Mouse (Mus musculus) neural tube, embryonic 15.5 days (tissue): ENCODE data around the gene Farp1. TPM values are rescaled to one million over a fixed set of nuclear protein-coding genes. Genes with fewer than 3 reads are reported as not detected.

Experiments
- ATAC-seq: fragments of 200-750 bp; cut with Nextera tagmentation; 2 replicates; pipeline ENCODE4 v1.8.0; 2017; ENCODE audit warnings: mild to moderate bottlenecking, moderate TSS enrichment, moderate library complexity; ENCODE audit not compliant: low FRiP score
- H3K27ac ChIP-seq: fragments of 300-500 bp; sonication (generic); replicated peaks from 2 replicates; pipeline ENCODE4 v1.5.1; 2015; ENCODE audit warnings: mild to moderate bottlenecking, inconsistent platforms
- H3K27me3 ChIP-seq: fragments of 300-500 bp; sonication (generic); replicated peaks from 2 replicates; pipeline ENCODE4 v1.6.1; 2015; ENCODE audit warnings: inconsistent platforms
- H3K36me3 ChIP-seq: fragments of 300-500 bp; sonication (generic); 2 replicates; pipeline ENCODE4 v1.6.1; 2015; ENCODE audit warnings: inconsistent platforms
- H3K4me1 ChIP-seq: fragments of 300-500 bp; sonication (generic); 2 replicates; pipeline ENCODE4 v1.6.1; 2015; ENCODE audit warnings: inconsistent platforms
- H3K4me2 ChIP-seq: fragments of 300-500 bp; sonication (generic); 2 replicates; pipeline ENCODE4 v1.6.1; 2015; ENCODE audit warnings: inconsistent platforms, mild to moderate bottlenecking, moderate library complexity
- H3K4me3 ChIP-seq: fragments of 300-500 bp; sonication (generic); replicated peaks from 2 replicates; pipeline ENCODE4 v1.5.1; 2015; ENCODE audit warnings: mild to moderate bottlenecking, inconsistent platforms
- H3K9ac ChIP-seq: fragments of 300-500 bp; sonication (generic); replicated peaks from 2 replicates; pipeline ENCODE4 v1.6.1; 2015; ENCODE audit warnings: mild to moderate bottlenecking, inconsistent platforms
- H3K9me3 ChIP-seq: fragments of 300-500 bp; sonication (generic); replicated peaks from 2 replicates; pipeline ENCODE4 v1.6.1; 2016; ENCODE audit warnings: inconsistent platforms
- WGBS: fragments of 180-500 bp; shearing (Covaris S2); methylation state at CpG from one replicate; pipeline ENCODE4 v1.1.7; 2015; ENCODE audit warnings: mixed read lengths; 5-methylcytosine and 5-hydroxymethylcytosine counted together
- polyA plus RNA-seq: library from polyadenylated mRNA; unstranded; fragments of >200 nt; fragmentation: Nextera tagmentation; extraction: Ambion mirVana; gene quantifications from 2 replicates; pipeline ENCODE4 v1.2.1, GENCODE M21; 2015

Gene Farp1
- polyA plus RNA-seq, 1 experiment from 2014 or later, result 28.5 TPM

DNA sequence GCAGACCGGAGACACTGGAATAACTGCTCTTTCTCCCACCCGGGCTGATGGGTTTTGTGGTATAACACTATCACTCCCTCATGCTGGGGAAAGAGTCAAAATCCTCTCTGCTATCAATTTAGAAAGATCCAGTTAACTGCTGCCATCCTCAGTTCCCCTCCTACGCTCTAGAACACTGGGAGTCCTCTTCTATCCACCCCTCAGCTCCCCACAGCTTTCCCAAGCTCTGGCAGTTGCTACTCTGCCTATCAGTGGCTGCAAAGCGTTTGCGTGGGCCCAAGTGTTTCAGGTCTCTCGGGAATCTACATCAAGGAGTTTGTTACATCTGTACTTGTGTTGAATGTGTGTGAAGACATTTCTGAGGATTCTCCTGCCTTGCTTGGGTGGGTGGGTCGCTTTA lies 287.6 kb downstream of the Farp1 start:
- Histone ChIP-seq H3K27me3 (no peaks in the 10 kb centered on the region), H3K4me1 (peaks cover 15% of the 10 kb centered on the region), H3K4me3 (no peak overlapping the region), H3K36me3 (no peaks in the 10 kb centered on the region), H3K9ac (no peak overlapping the region), H3K27ac (no peak overlapping the region), H3K4me2 (no peak overlapping the region), H3K9me3 (no peaks in the 10 kb centered on the region)
- no peak for ATAC-seq
- WGBS, result 89% methylated on average over 7 of the region's 7 CpGs

DNA sequence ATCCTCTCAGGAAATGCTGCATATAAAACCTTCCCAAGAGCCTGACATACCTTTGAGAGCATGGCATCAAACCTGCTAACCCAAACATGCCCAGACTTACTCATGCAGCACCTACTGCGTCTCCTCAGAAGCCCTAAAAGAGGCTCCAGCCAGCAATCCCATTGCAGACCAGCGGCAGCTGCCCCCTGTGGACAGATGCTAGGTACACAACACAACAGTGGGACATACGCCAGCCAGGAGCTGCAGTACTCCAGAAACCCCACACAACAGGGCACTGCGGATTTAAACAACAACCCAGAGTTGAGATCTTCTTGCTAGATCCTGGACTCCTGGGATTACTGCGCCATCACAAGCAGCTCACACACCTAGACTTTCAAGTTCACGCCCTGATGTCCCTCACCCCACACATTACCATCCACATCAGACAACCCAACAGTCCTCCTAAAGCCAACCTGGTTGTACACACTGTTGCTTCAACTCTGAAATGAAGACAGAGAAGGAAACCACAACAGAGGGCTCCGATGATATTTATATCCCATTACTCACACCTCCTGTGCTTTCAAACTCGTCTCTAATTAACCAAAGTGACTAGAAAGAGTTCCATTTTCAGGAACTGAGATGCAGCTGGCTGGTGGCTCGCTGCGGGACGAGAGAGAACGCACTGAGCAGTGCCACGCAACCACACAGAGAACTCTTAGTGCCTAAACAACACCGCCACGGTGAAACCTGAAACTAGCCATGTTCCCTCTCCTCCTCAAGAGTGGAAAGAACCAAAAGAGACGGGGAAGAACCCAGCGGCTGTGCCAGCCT lies 289.7 kb downstream of the Farp1 start:
- no peak for ATAC-seq
- WGBS, result 87% methylated on average over 17 of the region's 17 CpGs
- H3K4me3 ChIP-seq, result no peak overlapping the region

DNA sequence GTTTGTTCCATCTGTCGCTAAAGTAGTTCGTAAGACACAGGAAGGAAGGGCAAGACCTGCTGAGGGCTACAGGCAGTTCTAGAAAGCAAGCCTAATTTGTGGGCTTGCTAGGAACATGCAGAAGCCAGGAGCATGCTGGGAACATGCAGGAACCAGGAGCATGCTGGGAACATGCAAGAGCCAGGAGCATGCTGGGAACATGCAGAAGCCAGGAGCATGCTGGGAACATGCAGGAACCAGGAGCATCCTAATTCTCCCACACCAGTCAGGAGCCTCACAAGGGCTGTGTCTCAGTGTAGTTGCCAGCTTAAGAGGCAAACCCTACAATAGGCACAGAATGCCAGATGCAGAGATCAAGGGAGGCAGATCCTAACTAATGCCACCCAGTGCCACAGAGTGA lies 291.4 kb downstream of the Farp1 start:
- H3K4me3 ChIP-seq, result no peak overlapping the region
- no peaks in the 10 kb centered on the region for H3K36me3 ChIP-seq
- H3K27me3 ChIP-seq, result no peaks in the 10 kb centered on the region
- 89% methylated on average over 2 of the region's 2 CpGs for WGBS
- no peak for ATAC-seq
- H3K4me2 ChIP-seq, result no peak overlapping the region
- H3K4me1 ChIP-seq, result peaks cover 15% of the 10 kb centered on the region
- H3K27ac ChIP-seq, result no peak overlapping the region
- H3K9me3 ChIP-seq, result no peaks in the 10 kb centered on the region
- no peak overlapping the region for H3K9ac ChIP-seq

More for the DNA sequence above, 289.7 kb downstream of the Farp1 start:
- H3K9me3 ChIP-seq, result no peaks in the 10 kb centered on the region
- H3K36me3 ChIP-seq, result no peaks in the 10 kb centered on the region
- no peak overlapping the region for H3K4me2 ChIP-seq
- peaks cover 15% of the 10 kb centered on the region for H3K4me1 ChIP-seq
- no peaks in the 10 kb centered on the region for H3K27me3 ChIP-seq
- no peak overlapping the region for H3K27ac ChIP-seq
- no peak overlapping the region for H3K9ac ChIP-seq

DNA sequence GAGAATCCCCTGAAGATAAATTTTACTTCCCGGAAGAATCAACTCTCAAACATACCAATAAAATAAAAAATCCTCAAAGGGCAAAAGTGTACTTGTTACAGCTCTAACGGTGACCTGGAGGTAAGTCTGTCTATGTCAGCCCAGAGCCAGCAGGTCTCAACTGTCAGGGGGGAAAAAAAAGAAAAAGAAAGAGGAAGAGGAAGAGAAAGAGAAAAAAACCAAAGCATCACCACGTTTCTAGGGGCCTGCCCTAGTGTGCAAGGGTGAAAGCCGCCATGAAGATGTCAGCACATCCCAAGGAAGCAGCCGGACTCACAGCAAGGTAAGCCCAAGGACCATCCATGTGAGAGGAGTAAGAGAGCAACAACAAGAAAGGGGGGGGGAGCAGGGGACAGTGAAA lies 293.9 kb downstream of the Farp1 start:
- H3K9ac ChIP-seq, result no peak overlapping the region
- H3K4me1 ChIP-seq, result peaks cover 13% of the 10 kb centered on the region
- no peak overlapping the region for H3K4me2 ChIP-seq
- no peaks in the 10 kb centered on the region for H3K9me3 ChIP-seq
- no peak for ATAC-seq
- no peaks in the 10 kb centered on the region for H3K27me3 ChIP-seq
- no peaks in the 10 kb centered on the region for H3K36me3 ChIP-seq
- H3K27ac ChIP-seq, result no peak overlapping the region
- H3K4me3 ChIP-seq, result no peak overlapping the region
- 92% methylated on average over 5 of the region's 5 CpGs for WGBS

DNA sequence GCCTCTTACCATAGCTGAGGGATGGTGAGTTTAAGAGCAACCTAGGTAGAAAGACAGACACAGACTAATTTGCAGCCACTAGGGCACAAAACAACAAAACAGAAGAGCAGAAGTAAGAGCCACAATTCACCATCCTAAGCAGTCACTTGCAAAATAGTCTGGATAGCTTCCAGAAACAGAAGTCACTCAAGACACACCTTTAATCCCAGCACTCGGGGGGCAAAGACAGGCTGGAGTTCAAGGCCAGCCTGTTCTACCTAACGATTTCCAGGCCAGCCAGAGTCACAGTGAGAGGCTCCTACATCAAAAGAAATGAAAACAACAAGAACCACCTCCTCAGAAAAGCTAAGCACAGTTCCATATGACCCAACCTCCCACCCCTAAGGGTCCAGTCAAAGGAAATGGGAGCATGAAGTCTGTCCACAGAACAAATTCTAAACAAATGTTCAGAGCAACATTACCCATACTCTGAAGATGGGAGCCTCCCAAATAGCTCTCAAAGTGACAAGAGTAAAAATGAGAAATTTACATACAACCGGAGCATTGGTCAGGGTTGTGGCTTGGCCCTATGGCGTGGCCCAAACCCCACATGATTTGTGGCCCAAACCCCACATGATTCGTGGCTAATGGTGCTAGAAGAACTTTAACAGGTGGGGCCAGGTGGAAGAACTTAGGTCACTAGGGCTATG lies 294.5 kb downstream of the Farp1 start:
- no peak for ATAC-seq
- 87% methylated on average over 5 of the region's 5 CpGs for WGBS

DNA sequence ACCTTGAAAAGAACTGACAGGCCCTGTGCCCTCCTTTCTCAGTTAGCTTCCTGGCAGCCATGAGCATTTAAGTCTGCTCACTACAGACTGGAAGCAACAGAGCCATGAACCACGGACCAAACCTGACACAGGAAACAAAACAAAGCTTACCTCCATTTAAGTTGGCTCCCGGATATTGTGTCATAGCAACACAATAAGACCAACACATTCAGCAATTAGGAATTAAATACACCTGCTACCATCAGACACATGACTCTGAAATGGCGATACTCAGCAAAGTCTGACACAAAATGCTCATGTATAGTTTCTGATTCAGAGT lies 295.0 kb downstream of the Farp1 start:
- no peak overlapping the region for H3K4me3 ChIP-seq
- 84% methylated on average over 3 of the region's 3 CpGs for WGBS
- H3K4me1 ChIP-seq, result peaks cover 13% of the 10 kb centered on the region
- H3K9ac ChIP-seq, result no peak overlapping the region
- H3K4me2 ChIP-seq, result no peak overlapping the region
- no peaks in the 10 kb centered on the region for H3K9me3 ChIP-seq
- ATAC-seq, result no peak
- no peaks in the 10 kb centered on the region for H3K36me3 ChIP-seq
- H3K27me3 ChIP-seq, result no peaks in the 10 kb centered on the region
- no peak overlapping the region for H3K27ac ChIP-seq

More for the DNA sequence above, 294.5 kb downstream of the Farp1 start:
- Histone ChIP-seq H3K4me3 (no peak overlapping the region), H3K36me3 (no peaks in the 10 kb centered on the region), H3K9me3 (no peaks in the 10 kb centered on the region), H3K27me3 (no peaks in the 10 kb centered on the region), H3K4me2 (no peak overlapping the region), H3K27ac (no peak overlapping the region), H3K9ac (no peak overlapping the region), H3K4me1 (peaks cover 13% of the 10 kb centered on the region)

Other genes with a start within 250 kb of the Farp1 start
- gene Ipo5, start 124.0 kb upstream of the Farp1 start, polyA plus RNA-seq, result 50.8 and 59.0 TPM in 2 replicates